Mouse (Mus musculus): Measurements from ENCODE around the gene Negr1.

DNA sequence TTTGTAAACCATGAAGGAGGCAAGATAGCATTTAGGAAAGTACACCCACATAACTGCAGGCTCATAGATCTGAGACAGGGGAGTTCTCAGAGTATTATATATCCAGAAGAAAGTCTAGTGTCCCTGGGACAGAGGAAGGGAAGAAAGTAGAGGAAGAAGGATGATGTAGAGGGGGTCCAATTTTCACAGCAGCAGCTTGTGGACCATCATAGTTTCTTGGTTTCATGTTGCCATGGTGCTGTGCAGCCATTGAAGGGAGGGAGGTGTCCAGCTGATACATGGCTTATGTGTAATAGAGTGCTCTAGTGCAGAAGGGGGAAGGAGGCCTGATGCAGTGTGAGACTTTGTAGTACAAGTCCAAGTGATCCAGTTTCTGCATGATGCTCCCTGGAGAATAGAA lies 359.8 kb downstream of the Negr1 start:
- TF ChIP-seq CTCF (IDR thresholded peaks at IDR 0.05; ENCODE audit: low read depth) (no peak), EP300 (IDR thresholded peaks at IDR 0.05; ENCODE audit: low read depth) (no peak)

Measured in liver, postnatal 0 days (tissue).